Mouse (Mus musculus) CH12F3 (cell line): ENCODE results near the gene Mpig6b.

Experiments
- in situ Hi-C: fragments of 300-500 bp; cut with MboI; formaldehyde crosslinking; loops from 2 replicates; pipeline ENCODE4 v1.14.3; 2020; ENCODE audit warnings: low sequenced_read_pairs

Gene Mpig6b

GRCm38 (mm10) chr17:35088151-35088550 lies 22.2 kb upstream of the Mpig6b start:
- in situ Hi-C loops: no loop called here

- in situ Hi-C loops: no loop called here
Observed at GRCm38 (mm10) chr17:35085208-35085865, 19.4 kb upstream of the Mpig6b start, which contains the start of gene Ly6g6f. Ly6g6f (minus strand) TSS chr17:35085610.

GRCm38 (mm10) chr17:35083929-35084497 lies 18.0 kb upstream of the Mpig6b start:
- in situ Hi-C loops: no loop called here

- in situ Hi-C loops: no loop called here
Observed at GRCm38 (mm10) chr17:35082841-35083576, 17.0 kb upstream of the Mpig6b start.

GRCm38 (mm10) chr17:35080710-35081109 lies 14.7 kb upstream of the Mpig6b start:
- in situ Hi-C loops: no loop called here

GRCm38 (mm10) chr17:35080248-35080647 lies 14.3 kb upstream of the Mpig6b start:
- in situ Hi-C loops: no loop called here

- in situ Hi-C loops: no loop called here
Observed at GRCm38 (mm10) chr17:35079778-35080177, 13.8 kb upstream of the Mpig6b start.

GRCm38 (mm10) chr17:35077786-35078233 lies 11.8 kb upstream of the Mpig6b start, which contains the start of gene Ly6g6d:
Ly6g6d (minus strand) TSS chr17:35078065.
- in situ Hi-C loops: no loop called here

GRCm38 (mm10) chr17:35077285-35077684 lies 11.3 kb upstream of the Mpig6b start:
- in situ Hi-C loops: no loop called here

- in situ Hi-C loops: no loop called here
Observed at GRCm38 (mm10) chr17:35076507-35077176, 10.7 kb upstream of the Mpig6b start, which contains the start of gene Ly6g6e. Ly6g6e (plus strand) TSS chr17:35076902.

GRCm38 (mm10) chr17:35074097-35074496 lies 8.1 kb upstream of the Mpig6b start:
- in situ Hi-C loops: no loop called here

GRCm38 (mm10) chr17:35071454-35071853 lies 5.5 kb upstream of the Mpig6b start:
- in situ Hi-C loops: no loop called here

GRCm38 (mm10) chr17:35070556-35071229 lies 4.7 kb upstream of the Mpig6b start:
- in situ Hi-C loops: no loop called here

GRCm38 (mm10) chr17:35068213-35068914 lies 2.4 kb upstream of the Mpig6b start:
- in situ Hi-C loops: no loop called here

- in situ Hi-C loops: no loop called here
Observed at GRCm38 (mm10) chr17:35064951-35065947, 735 bp downstream of the Mpig6b start, which contains the start of gene Ly6g6c. Ly6g6c (plus strand) TSS chr17:35065388.

GRCm38 (mm10) chr17:35064378-35064877 lies 1.6 kb downstream of the Mpig6b start:
- in situ Hi-C loops: no loop called here

- in situ Hi-C loops: no loop called here
Observed at GRCm38 (mm10) chr17:35063466-35063865, 2.5 kb downstream of the Mpig6b start.

- in situ Hi-C loops: no loop called here
Observed at GRCm38 (mm10) chr17:35061299-35061698, 4.7 kb downstream of the Mpig6b start.
